Mouse (Mus musculus): ENCODE results near the gene Gm26920.

Gene Gm26920

GRCm38 (mm10) chr7:30086524-30086923 is 3.7 kb downstream of the Gm26920 start:
- TF ChIP-seq GATA4 (IDR thresholded peaks at IDR 0.05; ENCODE audit: insufficient replicate concordance, low read length), result no peak

- TF ChIP-seq GATA4 (IDR thresholded peaks at IDR 0.05; ENCODE audit: insufficient replicate concordance, low read length), result no peak
Observed at GRCm38 (mm10) chr7:30072146-30073028, 17.8 kb downstream of the Gm26920 start, which contains the start of gene Zfp82. TSS of gene Zfp82 (minus strand) at chr7:30072900.

GRCm38 (mm10) chr7:30064622-30065021 is 25.6 kb downstream of the Gm26920 start:
- no peak for TF ChIP-seq GATA4 (IDR thresholded peaks at IDR 0.05; ENCODE audit: insufficient replicate concordance, low read length)

- no peak for TF ChIP-seq GATA4 (IDR thresholded peaks at IDR 0.05; ENCODE audit: insufficient replicate concordance, low read length)
Observed at GRCm38 (mm10) chr7:30062478-30062877, 27.7 kb downstream of the Gm26920 start.

- TF ChIP-seq GATA4 (IDR thresholded peaks at IDR 0.05; ENCODE audit: insufficient replicate concordance, low read length), result no peak
Observed at GRCm38 (mm10) chr7:30060341-30060740, 29.9 kb downstream of the Gm26920 start.

- TF ChIP-seq GATA4 (IDR thresholded peaks at IDR 0.05; ENCODE audit: insufficient replicate concordance, low read length), result no peak
Observed at GRCm38 (mm10) chr7:30053591-30053990, 36.6 kb downstream of the Gm26920 start.

GRCm38 (mm10) chr7:30050882-30051548 is 39.2 kb downstream of the Gm26920 start, which contains the start of gene Zfp14:
TSS of gene Zfp14 (minus strand) at chr7:30051380.
- TF ChIP-seq GATA4 (IDR thresholded peaks at IDR 0.05; ENCODE audit: insufficient replicate concordance, low read length), result no peak

GRCm38 (mm10) chr7:30048126-30048525 is 42.1 kb downstream of the Gm26920 start:
- no peak for TF ChIP-seq GATA4 (IDR thresholded peaks at IDR 0.05; ENCODE audit: insufficient replicate concordance, low read length)

GRCm38 (mm10) chr7:30044354-30044753 is 45.9 kb downstream of the Gm26920 start:
- no peak for TF ChIP-seq GATA4 (IDR thresholded peaks at IDR 0.05; ENCODE audit: insufficient replicate concordance, low read length)

- TF ChIP-seq GATA4 (IDR thresholded peaks at IDR 0.05; ENCODE audit: insufficient replicate concordance, low read length), result no peak
Observed at GRCm38 (mm10) chr7:30034331-30034730, 55.9 kb downstream of the Gm26920 start.

- no peak for TF ChIP-seq GATA4 (IDR thresholded peaks at IDR 0.05; ENCODE audit: insufficient replicate concordance, low read length)
Observed at GRCm38 (mm10) chr7:30031379-30031778, 58.8 kb downstream of the Gm26920 start.

GRCm38 (mm10) chr7:30030677-30031076 is 59.5 kb downstream of the Gm26920 start:
- TF ChIP-seq GATA4 (IDR thresholded peaks at IDR 0.05; ENCODE audit: insufficient replicate concordance, low read length), result no peak

- no peak for TF ChIP-seq GATA4 (IDR thresholded peaks at IDR 0.05; ENCODE audit: insufficient replicate concordance, low read length)
Observed at GRCm38 (mm10) chr7:30028572-30028971, 61.6 kb downstream of the Gm26920 start.

- no peak for TF ChIP-seq GATA4 (IDR thresholded peaks at IDR 0.05; ENCODE audit: insufficient replicate concordance, low read length)
Observed at GRCm38 (mm10) chr7:30027331-30027730, 62.9 kb downstream of the Gm26920 start.

GRCm38 (mm10) chr7:30025358-30025757 is 64.9 kb downstream of the Gm26920 start:
- TF ChIP-seq GATA4 (IDR thresholded peaks at IDR 0.05; ENCODE audit: insufficient replicate concordance, low read length), result no peak

GRCm38 (mm10) chr7:30023800-30024199 is 66.4 kb downstream of the Gm26920 start:
- no peak for TF ChIP-seq GATA4 (IDR thresholded peaks at IDR 0.05; ENCODE audit: insufficient replicate concordance, low read length)
